Comparison of ENCODE assay signal across 8 mouse cellular contexts in genomic region chr1:60042796-60043469, GRCm38 (mm10). TPM values are rescaled to one million over a fixed set of nuclear protein-coding genes. Genes with fewer than 3 reads are reported as not detected.
DNase-seq lines count a peak whose midpoint lies in the region; ATAC-seq lines count a peak whose summit lies in the region.

Gene Ica1l (minus strand): TSS chr1:60043184.

- ATAC-seq in megakaryocyte-erythroid progenitor cell, adult 5-6 weeks (replicated peaks; ENCODE audit: low FRiP score, low TSS enrichment, poor library complexity, severe bottlenecking) = peak; percentile 88
- ATAC-seq in erythroid progenitor cell, adult 5-6 weeks (replicated peaks; ENCODE audit: low FRiP score, poor library complexity, severe bottlenecking) = no peak

- intact Hi-C loops in gastrocnemius, postnatal 14 days (cut with DNase I; ENCODE audit: low total_unique reads) = no loop called here
- intact Hi-C loops in left cerebral cortex, postnatal 25 days (cut with DNase I) = no loop called here

- peak; percentile 53 to 61 for DNase-seq in adrenal gland, adult 18-20 months (ENCODE audit: low spot score in 2 of 2)
- DNase-seq in cerebellum, postnatal 4 days (ENCODE audit: low spot score in 2 of 2) = peak; percentile 37 to 66
- DNase-seq in gastrocnemius, postnatal 14 days = peak; percentile 57
- DNase-seq in induced T-regulatory cell, adult 2 months (ENCODE audit: low read depth) = peak; percentile 58
- peak; percentile 23 to 46 for DNase-seq in left cerebral cortex, postnatal 25 days (ENCODE audit: low spot score in 2 of 2)
- peak; percentile 10 to 17 for DNase-seq in right cerebral cortex, postnatal 36 days (ENCODE audit: low spot score in 2 of 2)

RNA-seq across cellular contexts. Expression of gene Ica1l, which starts in this region (rescaled TPM):
- 1 to 10 TPM; 1.9 to 2.0 TPM for total RNA-seq in adrenal gland, adult 18-20 months (2021)
- under 1 TPM; 0.31 to 0.57 TPM for total RNA-seq in gastrocnemius, postnatal 14 days (2021)
- total RNA-seq in left cerebral cortex, postnatal 25 days (2021) = 10 to 100 TPM; 37.7 to 38.1 TPM
- 1.2 and 2.4 TPM in 2 replicates for total RNA-seq in megakaryocyte-erythroid progenitor cell, adult 5-6 weeks (2014; fragmentation: Nextera tagmentation)
- 2.9 and 4.8 TPM in 2 replicates for total RNA-seq in megakaryocyte-erythroid progenitor cell, adult 5-6 weeks (2017)
- total RNA-seq in erythroid progenitor cell, adult 5-6 weeks (2015; ENCODE audit: low replicate concordance) = not detected in 2 replicates
- 3.6 TPM in 1 of 2 replicates, not detected in the other for total RNA-seq in erythroid progenitor cell, adult 5-6 weeks (2017; ENCODE audit: low replicate concordance)

Comparison
In these comparisons a context has a peak if more than half of its experiments do, and no peak if none do; other contexts are left out.
1. RNA of gene Ica1l (total RNA-seq): 37.7 to 38.1 TPM in left cerebral cortex, postnatal 25 days; 1.2 to 4.8 TPM in megakaryocyte-erythroid progenitor cell, adult 5-6 weeks, 1.9 to 2.0 TPM in adrenal gland, adult 18-20 months, 0.31 to 0.57 TPM in gastrocnemius, postnatal 14 days and 3.6 TPM in erythroid progenitor cell, adult 5-6 weeks; every median in the first group is over 4 times any median in the second.
2. Peak in DNase-seq in gastrocnemius, postnatal 14 days; RNA of the gene not detected or under 1 TPM.
3. Peak in every context shown above with its lines, with median percentiles within 50 percentile points of each other: DNase-seq.